Mouse (Mus musculus): ENCODE results near the gene Atp5d.

Gene Atp5d

GRCm38 (mm10) chr10:80138553-80139438 lies at the start of gene Atp5d:
TSS of gene Atp5d (plus strand) at chr10:80138632.
- peak; percentile 90 for DNase-seq (ENCODE audit: low read depth, low spot score)

GRCm38 (mm10) chr10:80089146-80089545 lies 49.3 kb upstream of the Atp5d start:
- DNase-seq (ENCODE audit: low read depth, low spot score): no peak

- no peak for DNase-seq (ENCODE audit: low read depth, low spot score)
Observed at GRCm38 (mm10) chr10:80091527-80091926, 46.9 kb upstream of the Atp5d start.

DNA sequence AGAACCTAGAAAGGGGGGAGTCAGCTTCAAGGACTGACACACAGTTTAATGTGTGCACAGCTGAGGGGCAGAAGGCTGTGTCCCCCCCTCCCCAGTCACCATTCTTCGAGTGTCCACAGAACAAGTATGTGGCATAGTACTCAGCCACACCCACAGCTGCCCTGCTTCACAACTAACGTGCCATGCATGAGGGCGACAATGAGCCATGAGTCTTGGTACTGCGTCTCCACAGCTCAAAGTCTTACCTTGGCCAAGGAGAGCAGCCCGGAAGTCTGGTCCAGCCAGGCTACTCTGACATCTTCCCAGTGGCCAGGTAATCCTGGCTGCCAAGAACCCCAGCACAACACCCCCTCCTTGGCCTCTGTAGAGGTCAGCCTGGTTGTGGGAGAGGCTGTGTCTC lies 45.7 kb upstream of the Atp5d start:
- no peak for DNase-seq (ENCODE audit: low read depth, low spot score)

- no peak for DNase-seq (ENCODE audit: low read depth, low spot score)
Observed at GRCm38 (mm10) chr10:80094085-80094484, 44.3 kb upstream of the Atp5d start.

GRCm38 (mm10) chr10:80094684-80095083 lies 43.7 kb upstream of the Atp5d start:
- DNase-seq (ENCODE audit: low read depth, low spot score): no peak

GRCm38 (mm10) chr10:80095547-80095946 lies 42.9 kb upstream of the Atp5d start:
- DNase-seq (ENCODE audit: low read depth, low spot score): no peak

GRCm38 (mm10) chr10:80097275-80097674 lies 41.2 kb upstream of the Atp5d start:
- no peak for DNase-seq (ENCODE audit: low read depth, low spot score)

GRCm38 (mm10) chr10:80098630-80099029 lies 39.8 kb upstream of the Atp5d start:
- no peak for DNase-seq (ENCODE audit: low read depth, low spot score)

GRCm38 (mm10) chr10:80100982-80101381 lies 37.5 kb upstream of the Atp5d start:
- DNase-seq (ENCODE audit: low read depth, low spot score): no peak

DNA sequence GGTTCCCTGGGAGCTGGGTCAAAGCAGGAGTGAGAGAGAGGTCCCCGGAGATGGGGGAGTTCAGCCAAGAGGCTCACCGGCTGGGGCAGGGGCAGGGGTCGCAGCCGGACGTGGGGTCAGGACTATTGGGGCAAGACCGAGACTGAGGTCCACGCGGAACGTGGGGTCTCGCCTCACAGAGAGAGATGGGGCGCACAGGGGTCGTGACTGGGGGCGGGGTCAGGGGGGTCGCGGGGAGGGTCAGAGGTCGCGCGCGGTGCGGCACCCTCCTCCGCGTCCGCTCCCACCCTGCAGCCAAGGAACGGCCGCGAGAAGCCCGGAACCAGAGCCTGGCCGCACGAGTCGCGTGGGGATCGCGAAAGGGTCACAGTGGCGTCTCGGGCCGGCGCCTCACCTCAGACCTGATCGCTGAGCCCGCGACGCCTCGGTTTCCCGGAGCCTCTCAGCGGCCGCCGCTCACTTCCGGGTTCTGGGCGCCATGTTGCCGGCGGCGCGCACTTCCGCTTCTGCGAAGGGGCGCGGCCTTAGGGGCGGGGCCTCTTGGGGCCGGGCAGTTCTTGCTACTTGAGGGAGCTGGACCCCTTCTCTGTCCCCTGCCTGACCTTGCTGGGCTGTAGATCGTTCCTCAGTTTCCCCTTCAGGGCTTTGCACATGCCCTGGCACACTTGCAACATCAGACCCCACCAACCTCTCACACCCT lies 36.1 kb upstream of the Atp5d start:
- peak; percentile 94 for DNase-seq (ENCODE audit: low read depth, low spot score)

- DNase-seq (ENCODE audit: low read depth, low spot score): no peak
Observed at GRCm38 (mm10) chr10:80103032-80103431, 35.4 kb upstream of the Atp5d start.

DNA sequence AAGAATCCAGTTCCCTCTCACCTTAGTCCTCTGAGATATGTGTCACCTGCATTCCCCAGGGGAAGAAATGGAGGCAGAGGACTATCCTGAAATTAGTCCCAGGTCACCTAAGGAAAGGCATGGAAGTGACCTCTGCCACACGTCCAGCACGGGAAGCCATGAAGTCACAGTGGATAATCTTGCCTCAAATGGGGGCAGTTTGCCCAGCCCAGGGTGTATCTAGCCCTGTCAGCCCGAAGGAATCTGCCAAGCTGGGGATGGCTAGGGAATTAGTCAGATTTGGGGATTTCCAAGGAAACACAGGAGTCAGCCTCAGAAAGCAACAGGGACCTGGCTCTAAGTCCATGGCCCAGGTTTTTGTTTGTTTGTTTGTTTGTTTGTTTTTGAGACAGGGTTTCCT lies 34.3 kb upstream of the Atp5d start:
- DNase-seq (ENCODE audit: low read depth, low spot score): no peak

- no peak for DNase-seq (ENCODE audit: low read depth, low spot score)
Observed at GRCm38 (mm10) chr10:80105460-80105859, 33.0 kb upstream of the Atp5d start, which contains the start of gene Sbno2. TSS of gene Sbno2 (minus strand) at chr10:80105571.

GRCm38 (mm10) chr10:80105926-80106325 lies 32.5 kb upstream of the Atp5d start:
- no peak for DNase-seq (ENCODE audit: low read depth, low spot score)

- DNase-seq (ENCODE audit: low read depth, low spot score): no peak
Observed at GRCm38 (mm10) chr10:80107678-80108077, 30.8 kb upstream of the Atp5d start.

GRCm38 (mm10) chr10:80114341-80115284 lies 23.8 kb upstream of the Atp5d start:
- peak; percentile 91 for DNase-seq (ENCODE audit: low read depth, low spot score)

- peak; percentile 100 for DNase-seq (ENCODE audit: low read depth, low spot score)
Observed at GRCm38 (mm10) chr10:80115290-80115943, 23.0 kb upstream of the Atp5d start, which contains the start of gene Stk11. TSS of gene Stk11 (plus strand) at chr10:80115803.

GRCm38 (mm10) chr10:80115944-80116335 lies 22.5 kb upstream of the Atp5d start:
- no peak for DNase-seq (ENCODE audit: low read depth, low spot score)

- peak; percentile 48 for DNase-seq (ENCODE audit: low read depth, low spot score)
Observed at GRCm38 (mm10) chr10:80116563-80116926, 21.9 kb upstream of the Atp5d start.
